Mouse (Mus musculus): Measurements from ENCODE around the gene 9930021J03Rik. TPM values are rescaled to one million over a fixed set of nuclear protein-coding genes. Genes with fewer than 3 reads are reported as not detected.

The 9930021J03Rik gene
- total RNA-seq, 2 experiments from 2014 or later, result 36.0 to 37.7 TPM

GRCm38 (mm10) chr19:29701707-29702106, 104.1 kb downstream of the 9930021J03Rik start:
- intact Hi-C loops (cut with DNase I), result no loop called here

GRCm38 (mm10) chr19:29697245-29697874, 108.4 kb downstream of the 9930021J03Rik start, which contains the start of gene Mlana:
Mlana (plus strand) TSS chr19:29697824.
- intact Hi-C loops (cut with DNase I), result no loop called here
- DNase-seq, result no peak

More at GRCm38 (mm10) chr19:29701707-29702106, 104.1 kb downstream of the 9930021J03Rik start:
- DNase-seq, result no peak

GRCm38 (mm10) chr19:29696840-29697239, 108.9 kb downstream of the 9930021J03Rik start:
- intact Hi-C loops (cut with DNase I), result no loop called here

GRCm38 (mm10) chr19:29696309-29696708, 109.5 kb downstream of the 9930021J03Rik start:
- no peak for DNase-seq
- intact Hi-C loops (cut with DNase I), result no loop called here

More at GRCm38 (mm10) chr19:29696840-29697239, 108.9 kb downstream of the 9930021J03Rik start:
- DNase-seq, result no peak

- intact Hi-C loops (cut with DNase I), result no loop called here
- no peak for DNase-seq
These were observed 110.7 kb downstream of the 9930021J03Rik start for GRCm38 (mm10) chr19:29695071-29695470.

GRCm38 (mm10) chr19:29683844-29684540, 121.8 kb downstream of the 9930021J03Rik start:
- intact Hi-C loops (cut with DNase I), result loop anchor here (10.0 kb wide), 1 partner anchor 131 kb away; the partner anchor contains the start of gene Ranbp6
- DNase-seq, result peak; percentile 77

- DNase-seq, result no peak
- intact Hi-C loops (cut with DNase I), result loop anchor here (10.0 kb wide), 1 partner anchor 134 kb away; the partner anchor contains the start of gene Ranbp6
These were observed 125.3 kb downstream of the 9930021J03Rik start for GRCm38 (mm10) chr19:29680182-29681152.

GRCm38 (mm10) chr19:29678181-29678778, 127.5 kb downstream of the 9930021J03Rik start:
- DNase-seq, result no peak
- intact Hi-C loops (cut with DNase I), result loop anchor here (10.0 kb wide), 1 partner anchor 297 kb away; no protein-coding TSS in a partner anchor

GRCm38 (mm10) chr19:29676479-29677193, 129.2 kb downstream of the 9930021J03Rik start:
- no peak for DNase-seq
- intact Hi-C loops (cut with DNase I), result loop anchor here (10.0 kb wide), 1 partner anchor 298 kb away; no protein-coding TSS in a partner anchor

GRCm38 (mm10) chr19:29675562-29676078, 130.2 kb downstream of the 9930021J03Rik start:
- DNase-seq, result no peak
- intact Hi-C loops (cut with DNase I), result loop anchor here (10.0 kb wide), 1 partner anchor 299 kb away; no protein-coding TSS in a partner anchor

- DNase-seq, result no peak
These were observed 130.8 kb downstream of the 9930021J03Rik start for GRCm38 (mm10) chr19:29674946-29675345.

GRCm38 (mm10) chr19:29672660-29673059, 133.1 kb downstream of the 9930021J03Rik start:
- DNase-seq, result no peak
- intact Hi-C loops (cut with DNase I), result loop anchor here (10.0 kb wide), 1 partner anchor 302 kb away; no protein-coding TSS in a partner anchor

More at GRCm38 (mm10) chr19:29674946-29675345, 130.8 kb downstream of the 9930021J03Rik start:
- intact Hi-C loops (cut with DNase I), result loop anchor here (10.0 kb wide), 1 partner anchor 300 kb away; no protein-coding TSS in a partner anchor

GRCm38 (mm10) chr19:29671160-29671559, 134.6 kb downstream of the 9930021J03Rik start:
- no peak for DNase-seq
- intact Hi-C loops (cut with DNase I), result loop anchor here (10.0 kb wide), 1 partner anchor 304 kb away; no protein-coding TSS in a partner anchor

GRCm38 (mm10) chr19:29670247-29670646, 135.5 kb downstream of the 9930021J03Rik start:
- intact Hi-C loops (cut with DNase I), result loop anchor here (10.0 kb wide), 1 partner anchor 305 kb away; no protein-coding TSS in a partner anchor
- DNase-seq, result no peak

- no peak for DNase-seq
- intact Hi-C loops (cut with DNase I), result no loop called here
These were observed 137.7 kb downstream of the 9930021J03Rik start for GRCm38 (mm10) chr19:29668135-29668534.

- intact Hi-C loops (cut with DNase I), result no loop called here
- no peak for DNase-seq
These were observed 138.7 kb downstream of the 9930021J03Rik start for GRCm38 (mm10) chr19:29666965-29667594.

GRCm38 (mm10) chr19:29666164-29666563, 139.6 kb downstream of the 9930021J03Rik start:
- no peak for DNase-seq
- intact Hi-C loops (cut with DNase I), result no loop called here

GRCm38 (mm10) chr19:29664934-29665333, 140.9 kb downstream of the 9930021J03Rik start:
- no peak for DNase-seq
- intact Hi-C loops (cut with DNase I), result no loop called here

Measured in left cerebral cortex, postnatal 4 days (tissue).